ENCODE assay signal across 28 mouse cellular contexts in the genomic region with DNA sequence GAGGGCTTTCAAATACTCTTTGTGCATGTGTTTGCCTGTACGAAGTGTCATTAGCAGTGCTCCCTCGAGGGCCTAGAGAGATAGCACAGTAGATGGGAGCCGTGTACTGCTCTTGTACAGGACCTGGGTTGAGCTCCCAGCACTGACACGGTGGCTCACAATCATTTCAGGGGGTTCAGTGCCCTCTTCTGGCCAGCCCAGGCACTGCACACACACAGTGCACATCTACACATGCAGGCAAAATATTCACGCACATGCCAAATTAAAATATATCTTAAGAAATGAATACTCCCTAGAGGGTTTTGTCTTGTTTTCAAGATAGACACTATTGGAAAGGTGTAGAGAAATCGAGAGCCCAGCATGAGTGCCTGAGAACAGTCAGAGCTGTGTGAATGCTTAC. TPM values are rescaled to one million over a fixed set of nuclear protein-coding genes. Genes with fewer than 3 reads are reported as not detected.
A peak's percentile ranks its signal among the peaks of the same experiment; 100 is the strongest.
DNase-seq lines count a peak whose midpoint lies in the region; ATAC-seq and TF ChIP-seq lines count a peak whose summit lies in the region.
"Had no signal": no experiment of that assay in that cellular context is flagged by ENCODE, and none has a peak within 500 bp of the region (broad histone marks: within the 10 kb centered on the region; RNA-seq: fewer than 3 reads in every experiment).

No protein-coding gene starts in this region.

- ATAC-seq in liver, embryonic 14.5 days (ENCODE audit: insufficient read depth), result no peak
- no peak for ATAC-seq in liver, embryonic 11.5 days (replicated peaks; ENCODE audit: low FRiP score)
- no peak for ATAC-seq in Patski
- ATAC-seq: CD4-positive, CD25-positive, alpha-beta regulatory T cell, adult 4 months; midbrain, embryonic 15.5 days had no signal

- no peak overlapping the region for H3K4me2 ChIP-seq in liver, embryonic 14.5 days (ENCODE audit: low read depth)
- H3K4me2 ChIP-seq in liver, embryonic 11.5 days, result no peak overlapping the region
- H3K4me2 ChIP-seq: forebrain, embryonic 12.5 days; heart, embryonic 13.5 days; limb, embryonic 12.5 days; liver, embryonic 15.5 days; midbrain, embryonic 15.5 days; neural tube, embryonic 12.5 days had no signal

- TF ChIP-seq CTCF in gastrocnemius, adult 2 months (IDR thresholded peaks at IDR 0.05), result peak; percentile 7; the same call in 1 of the 2 replicates
- peak; percentile 38 for TF ChIP-seq CTCF in liver, embryonic 14.5 days (IDR thresholded peaks at IDR 0.05; ENCODE audit: low read depth)
- peak; percentile 79 for TF ChIP-seq CTCF in E14TG2a.4 (conservative IDR thresholded peaks at IDR 0.05; ENCODE audit: low read length)
- peak; percentile 44 for TF ChIP-seq CTCF in Patski (IDR thresholded peaks at IDR 0.05)

- intact Hi-C loops in gastrocnemius, adult 2 months (cut with DNase I), result no loop called here

- no peaks in the 10 kb centered on the region for H3K4me1 ChIP-seq in liver, embryonic 14.5 days (replicated peaks; ENCODE audit: control insufficient read depth in 2 of 2, insufficient read depth in 2 of 2, low read length in 1 of 2)
- H3K4me1 ChIP-seq in liver, embryonic 11.5 days (replicated peaks; ENCODE audit: control insufficient read depth, insufficient read depth, low read length), result no peaks in the 10 kb centered on the region
- H3K4me1 ChIP-seq in E14TG2a.4 (replicated peaks; ENCODE audit: low read depth, low read length), result no peaks in the 10 kb centered on the region
- H3K4me1 ChIP-seq in limb, embryonic 10.5 days, result no peaks in the 10 kb centered on the region
- H3K4me1 ChIP-seq: embryonic facial prominence, embryonic 10.5 days; forebrain, embryonic 12.5 days; limb, embryonic 12.5 days; liver, embryonic 15.5 days; midbrain, embryonic 15.5 days; neural tube, embryonic 12.5 days had no signal

- CTCF ChIA-PET in Patski (lab: Charles Lee), result interaction anchor here (1.2 kb wide), 1 partner anchor 32 kb away, joined by 4 read pairs; no protein-coding TSS in a partner anchor

- DNase-seq in gastrocnemius, adult 2 months, result no peak
- no peak for DNase-seq in gastrocnemius, postnatal 4 days (ENCODE audit: low spot score in 2 of 2)
- DNase-seq in liver, embryonic 14.5 days (ENCODE audit: low read depth in 3 of 3, low spot score in 3 of 3), result no peak
- DNase-seq in liver, embryonic 11.5 days (ENCODE audit: low spot score), result no peak
- no peak for DNase-seq in Patski (ENCODE audit: low read depth, low spot score)
- no peak for DNase-seq in limb, embryonic 10.5 days (ENCODE audit: low spot score)
- DNase-seq in ovary, postnatal 14 days (ENCODE audit: low spot score), result no peak
- DNase-seq: adrenal gland, postnatal 36 days; cerebellum, adult 11 months; cerebellum, postnatal 10 days; gastrocnemius, postnatal 10 days; heart, adult 18-20 months; heart, postnatal 14 days; kidney, adult 18-20 months; retina, postnatal 1 day; right cerebral cortex, postnatal 25 days; spleen, adult 18-20 months; thymus, postnatal 36 days had no signal

- TF ChIP-seq EP300 in liver, embryonic 14.5 days (IDR thresholded peaks at IDR 0.05; ENCODE audit: low read depth), result no peak

- in situ Hi-C loops in Patski (cut with MboI; ENCODE audit: low pct_unique_long_range_greater_than_20kb), result no loop called here

- no peaks in the 10 kb centered on the region for H3K9me3 ChIP-seq in liver, embryonic 14.5 days (ENCODE audit: control insufficient read depth, low read length)
- H3K9me3 ChIP-seq in liver, embryonic 11.5 days (ENCODE audit: control insufficient read depth, low read length), result peaks cover 4% of the 10 kb centered on the region; the same call in 1 of the 2 replicates
- H3K9me3 ChIP-seq in E14TG2a.4 (ENCODE audit: low read length), result no peaks in the 10 kb centered on the region
- peaks cover 2% of the 10 kb centered on the region; the same call in 1 of the 2 replicates for H3K9me3 ChIP-seq in limb, embryonic 10.5 days (replicated peaks)
- H3K9me3 ChIP-seq: liver, embryonic 15.5 days; midbrain, embryonic 15.5 days had no signal

- H3K27ac ChIP-seq in gastrocnemius, adult 2 months, result no peak overlapping the region
- H3K27ac ChIP-seq in liver, embryonic 14.5 days, result no peak overlapping the region
- H3K27ac ChIP-seq in liver, embryonic 11.5 days (ENCODE audit: low read depth, low read length), result no peak overlapping the region
- no peak overlapping the region for H3K27ac ChIP-seq in limb, embryonic 10.5 days
- H3K27ac ChIP-seq: embryonic facial prominence, embryonic 10.5 days; forebrain, embryonic 12.5 days; heart, embryonic 13.5 days; kidney, postnatal 0 days; limb, embryonic 12.5 days; liver, embryonic 15.5 days; midbrain, embryonic 15.5 days; neural tube, embryonic 12.5 days had no signal

- WGBS in liver, embryonic 14.5 days (ENCODE audit: insufficient replicate concordance), result 64% methylated on average over 6 of the region's 6 CpGs
- WGBS in liver, embryonic 11.5 days, result 82% methylated on average over 6 of the region's 6 CpGs
- WGBS in limb, embryonic 10.5 days, result 93% methylated on average over 6 of the region's 6 CpGs

- no peaks in the 10 kb centered on the region for H3K36me3 ChIP-seq in liver, embryonic 14.5 days (replicated peaks; ENCODE audit: control insufficient read depth, insufficient read depth, low read depth)
- no peaks in the 10 kb centered on the region for H3K36me3 ChIP-seq in liver, embryonic 11.5 days (ENCODE audit: control insufficient read depth, insufficient read depth, low read length)
- H3K36me3 ChIP-seq in E14TG2a.4 (ENCODE audit: insufficient read depth, low read length), result no peaks in the 10 kb centered on the region
- H3K36me3 ChIP-seq in limb, embryonic 10.5 days, result no peaks in the 10 kb centered on the region
- H3K36me3 ChIP-seq: embryonic facial prominence, embryonic 10.5 days; forebrain, embryonic 12.5 days; limb, embryonic 12.5 days; liver, embryonic 15.5 days; midbrain, embryonic 15.5 days; neural tube, embryonic 12.5 days had no signal

- H3K9ac ChIP-seq in liver, embryonic 14.5 days (replicated peaks), result no peak overlapping the region
- H3K9ac ChIP-seq in liver, embryonic 11.5 days (ENCODE audit: low read depth, low read length), result no peak overlapping the region
- H3K9ac ChIP-seq: forebrain, embryonic 12.5 days; heart, embryonic 13.5 days; limb, embryonic 12.5 days; liver, embryonic 15.5 days; midbrain, embryonic 15.5 days; neural tube, embryonic 12.5 days had no signal

- no peak overlapping the region for H3K4me3 ChIP-seq in gastrocnemius, adult 2 months
- H3K4me3 ChIP-seq in liver, embryonic 14.5 days (ENCODE audit: insufficient read depth in 1 of 2, low read depth in 2 of 2, low read length in 2 of 2), result no peak overlapping the region
- H3K4me3 ChIP-seq in liver, embryonic 11.5 days (ENCODE audit: low read depth, low read length), result no peak overlapping the region
- H3K4me3 ChIP-seq in E14TG2a.4 (replicated peaks; ENCODE audit: low read length), result no peak overlapping the region
- H3K4me3 ChIP-seq in limb, embryonic 10.5 days, result no peak overlapping the region
- H3K4me3 ChIP-seq: embryonic facial prominence, embryonic 10.5 days; forebrain, embryonic 12.5 days; heart, embryonic 13.5 days; limb, embryonic 12.5 days; liver, embryonic 15.5 days; midbrain, embryonic 15.5 days; neural tube, embryonic 12.5 days had no signal

- H3K27me3 ChIP-seq in liver, embryonic 14.5 days (ENCODE audit: control insufficient read depth, insufficient read depth, low read length), result no peaks in the 10 kb centered on the region
- no peaks in the 10 kb centered on the region for H3K27me3 ChIP-seq in liver, embryonic 11.5 days (replicated peaks; ENCODE audit: control insufficient read depth, insufficient read depth, low read length)
- H3K27me3 ChIP-seq in E14TG2a.4 (ENCODE audit: insufficient read depth, low read length) (peaks cover 3% of the 10 kb centered on the region), Patski (no peaks in the 10 kb centered on the region)
- H3K27me3 ChIP-seq in limb, embryonic 10.5 days (ENCODE audit: low read depth, poor library complexity, severe bottlenecking), result no peaks in the 10 kb centered on the region
- H3K27me3 ChIP-seq: forebrain, embryonic 12.5 days; heart, embryonic 13.5 days; limb, embryonic 12.5 days; midbrain, embryonic 15.5 days; neural tube, embryonic 12.5 days had no signal

- POLR2A ChIA-PET in Patski (lab: Charles Lee), result no interaction called here

RNA-seq across cellular contexts. Expression of a gene that starts 10.0 kb away (rescaled TPM):
- 10 to 100 TPM; 14.0 to 19.8 TPM for total RNA-seq in gastrocnemius, adult 2 months (2021)
- 10 to 100 TPM; 12.1 to 17.8 TPM for total RNA-seq in gastrocnemius, postnatal 4 days (2021)
- polyA plus RNA-seq in liver, embryonic 14.5 days (2012; rRNA removed), result 0.44 and 0.57 TPM in 2 replicates
- polyA plus RNA-seq in liver, embryonic 14.5 days (2014; fragmentation: Nextera tagmentation; extraction: Ambion mirVana), result 0.50 and 0.61 TPM in 2 replicates
- 1.2 and 1.5 TPM in 2 replicates for polyA plus RNA-seq in liver, embryonic 11.5 days (2014; fragmentation: Nextera tagmentation; extraction: Ambion mirVana)
- 6.8 TPM for polyA plus RNA-seq in Patski (2021)
- 2.2 and 2.5 TPM in 2 replicates for polyA plus RNA-seq in limb, embryonic 10.5 days (2016; fragmentation: Nextera tagmentation; extraction: Ambion mirVana)
- polyA plus RNA-seq: CD4-positive, CD25-positive, alpha-beta regulatory T cell, adult 4 months had no signal

Comparison
In these comparisons a context has a peak if more than half of its experiments do, and no peak if none do; other contexts are left out.
1. CTCF ChIP-seq: peak in every context shown above with its lines; median percentile 79 in E14TG2a.4; 44 in Patski; 38 in liver, embryonic 14.5 days; 7 in gastrocnemius, adult 2 months.